Mouse (Mus musculus): ENCODE data around the gene St14. TPM values are rescaled to one million over a fixed set of nuclear protein-coding genes. Genes with fewer than 3 reads are reported as not detected.
"Not testable (repeated sequence)": the region's sequence is repeated elsewhere in the genome, so short reads cannot be mapped to it uniquely, and the experiment has no call there.

St14 gene
- total RNA-seq, 2 experiments from 2014 or later: 0.18 to 0.22 TPM

DNA sequence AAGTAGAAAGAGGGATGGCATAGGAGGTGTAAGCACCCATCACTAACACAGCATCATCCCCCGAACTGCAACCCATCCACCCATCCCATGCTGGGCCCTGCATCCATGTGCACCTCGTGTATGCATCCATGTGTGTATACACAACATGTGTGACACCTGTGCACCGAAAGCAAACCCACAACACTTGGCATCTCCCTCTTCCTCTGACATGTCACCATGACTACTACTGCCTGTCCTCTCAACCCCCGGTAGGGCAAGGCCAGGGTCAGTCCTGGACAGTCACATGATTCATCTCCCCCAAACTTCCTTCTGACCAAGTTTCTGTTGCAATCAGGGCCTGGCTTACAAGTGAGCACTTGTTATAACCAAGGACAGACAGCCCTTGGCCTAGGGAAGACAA lies 42.8 kb downstream of the St14 start:
- DNase-seq (ENCODE audit: low spot score): no peak
- intact Hi-C loops (cut with DNase I): no loop called here

DNA sequence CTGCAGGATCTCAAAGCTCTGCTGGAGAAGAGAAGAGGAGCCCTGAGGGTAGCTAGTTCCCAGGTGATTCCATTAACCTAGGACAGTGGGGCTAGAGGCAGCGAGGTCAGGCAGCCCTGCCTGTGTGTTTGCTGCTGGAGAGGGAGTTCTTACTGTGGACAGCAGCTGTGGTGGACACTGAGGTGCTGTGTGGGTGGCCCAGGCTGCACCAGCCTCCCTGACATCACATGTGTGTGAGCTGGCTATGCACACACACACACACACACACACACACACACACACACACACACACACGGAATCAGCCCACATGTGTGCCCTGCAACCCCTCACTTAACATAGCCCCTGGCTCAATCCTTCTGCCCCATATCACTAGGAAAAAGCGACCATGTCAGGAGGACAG lies 43.5 kb downstream of the St14 start:
- intact Hi-C loops (cut with DNase I): no loop called here
- no peak for DNase-seq (ENCODE audit: low spot score)

- intact Hi-C loops (cut with DNase I): no loop called here
Observed at GRCm38 (mm10) chr9:31087466-31087865, 44.2 kb downstream of the St14 start.

DNA sequence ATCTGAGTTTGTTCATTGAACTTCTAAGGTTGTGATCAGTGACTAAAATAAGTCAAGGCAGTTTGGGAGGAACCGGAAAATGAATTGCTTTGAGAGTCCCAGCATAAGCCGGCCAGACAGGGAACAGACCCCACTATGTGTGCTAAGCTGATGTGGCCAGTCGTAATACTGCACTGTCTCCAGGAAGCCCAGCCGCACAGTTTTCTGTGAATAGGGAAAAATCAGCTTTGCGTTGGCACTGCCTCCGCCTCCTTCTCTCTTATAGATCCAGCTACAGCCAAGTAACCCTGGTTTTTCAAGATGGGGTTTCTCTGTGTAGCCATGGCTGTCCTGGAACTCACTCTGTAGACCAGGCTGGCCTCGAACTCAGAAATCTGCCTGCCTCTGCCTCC lies 44.9 kb downstream of the St14 start:
- intact Hi-C loops (cut with DNase I): no loop called here
- no peak for DNase-seq (ENCODE audit: low spot score)

More at GRCm38 (mm10) chr9:31087466-31087865, 44.2 kb downstream of the St14 start:
- DNase-seq (ENCODE audit: low spot score): no peak

DNA sequence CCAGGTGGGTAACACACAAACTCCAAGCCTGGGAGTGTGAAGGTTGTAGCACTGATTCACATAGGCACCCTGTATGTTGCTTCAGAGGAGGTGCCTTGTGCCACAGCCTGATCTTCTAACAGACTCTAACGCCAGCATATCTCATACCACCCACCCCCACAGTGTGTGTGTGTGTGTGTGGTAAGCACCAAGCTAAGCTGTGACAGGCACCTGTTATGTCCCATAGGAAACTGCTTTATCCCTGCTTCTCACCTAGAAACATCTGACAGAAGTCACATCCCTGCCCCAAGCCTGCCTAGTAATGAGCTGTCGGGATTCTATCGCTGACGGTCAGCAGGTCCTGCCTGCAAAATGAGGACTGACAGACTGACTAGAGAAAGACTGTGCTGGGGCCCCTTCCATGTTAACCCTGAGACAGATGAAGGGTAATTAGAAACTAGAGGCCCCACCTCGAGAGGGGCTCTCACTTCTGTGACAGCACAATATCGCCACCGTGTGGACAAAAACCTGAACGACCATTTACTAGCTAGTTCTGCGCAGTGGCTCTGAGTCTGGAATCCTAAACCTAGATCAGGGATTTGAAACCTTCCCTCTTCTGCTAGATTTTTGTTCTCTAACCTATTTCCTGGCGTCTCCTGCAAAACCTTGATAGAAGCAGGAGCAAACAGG lies 45.4 kb downstream of the St14 start:
- intact Hi-C loops (cut with DNase I): no loop called here
- DNase-seq (ENCODE audit: low spot score): no peak

GRCm38 (mm10) chr9:31085556-31085955 lies 46.1 kb downstream of the St14 start:
- intact Hi-C loops (cut with DNase I): no loop called here
- DNase-seq (ENCODE audit: low spot score): no peak

DNA sequence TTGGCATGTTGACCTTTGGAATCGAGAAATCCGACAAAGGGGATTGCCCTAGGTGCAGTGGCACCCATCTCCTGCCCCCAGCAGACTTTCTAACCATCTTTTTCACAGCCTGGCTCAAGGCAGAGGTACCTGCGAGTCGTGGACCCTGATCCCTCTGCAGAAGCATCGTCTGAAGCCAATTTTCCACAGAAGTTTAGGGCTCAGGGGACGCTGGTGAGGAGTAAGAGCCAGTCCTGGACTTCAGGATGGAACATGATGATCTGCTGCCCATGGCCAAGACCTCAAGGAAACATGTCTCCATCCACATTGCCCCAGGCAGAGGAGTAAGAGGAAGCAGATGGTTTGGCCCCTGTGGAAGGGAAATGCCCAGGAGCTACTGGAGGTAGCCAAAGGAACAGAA lies 48.9 kb downstream of the St14 start:
- intact Hi-C loops (cut with DNase I): loop anchor here (1.0 to 5.0 kb wide), 3 partner anchors 142 to 635 kb away; no protein-coding TSS in a partner anchor
- DNase-seq (ENCODE audit: low spot score): no peak

- intact Hi-C loops (cut with DNase I): loop anchor here (1.0 to 5.0 kb wide), 3 partner anchors 142 to 635 kb away; no protein-coding TSS in a partner anchor
- DNase-seq (ENCODE audit: low spot score): peak; percentile 26
Observed at GRCm38 (mm10) chr9:31082054-31082666, 49.5 kb downstream of the St14 start.

DNA sequence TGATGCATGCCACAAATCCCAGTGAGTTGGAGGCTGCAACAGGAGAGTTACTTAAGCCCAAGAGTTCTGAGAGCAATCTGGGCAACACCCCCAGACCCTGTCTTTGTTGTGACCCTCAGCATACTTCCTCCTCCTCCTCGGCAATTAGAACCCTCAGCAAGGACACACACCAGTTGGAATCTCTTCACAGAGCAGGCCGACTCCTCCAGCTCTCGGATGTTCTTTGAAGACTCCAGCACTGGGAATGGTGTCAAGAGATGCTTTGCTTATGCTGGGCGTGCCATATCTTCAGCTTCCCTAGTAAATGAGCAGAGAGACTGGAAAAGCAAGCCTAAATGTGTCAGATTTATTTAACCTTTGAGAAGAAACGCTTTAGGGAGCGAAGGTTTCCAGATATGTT lies 50.9 kb downstream of the St14 start:
- DNase-seq (ENCODE audit: low spot score): no peak
- intact Hi-C loops (cut with DNase I): loop anchor here (5.0 kb wide), 1 partner anchor 633 kb away; no protein-coding TSS in a partner anchor

GRCm38 (mm10) chr9:31074836-31075235 lies 56.8 kb downstream of the St14 start:
- intact Hi-C loops (cut with DNase I): no loop called here
- DNase-seq (ENCODE audit: low spot score): no peak

DNA sequence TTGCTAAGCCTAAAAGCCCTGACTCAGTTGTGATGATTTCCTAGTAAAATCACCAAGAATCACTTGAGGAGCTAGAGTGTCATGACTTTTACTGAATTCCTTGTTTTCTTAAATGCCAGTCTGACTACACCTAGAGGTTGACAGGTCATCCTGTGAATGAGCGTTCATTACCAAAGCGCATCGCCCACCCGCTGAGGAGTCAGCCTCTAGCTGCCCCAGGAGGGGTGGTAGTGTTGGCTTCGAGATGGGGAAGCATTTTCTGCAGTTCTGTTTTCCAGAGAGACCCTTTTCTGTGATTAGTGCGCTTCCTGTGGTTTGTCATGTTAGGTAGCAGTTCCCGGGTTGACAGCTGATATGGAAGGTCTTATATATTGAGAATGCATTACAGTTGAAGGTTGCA lies 57.9 kb downstream of the St14 start:
- intact Hi-C loops (cut with DNase I): no loop called here
- DNase-seq (ENCODE audit: low spot score): no peak

GRCm38 (mm10) chr9:31072256-31072655 lies 59.4 kb downstream of the St14 start:
- intact Hi-C loops (cut with DNase I): no loop called here
- no peak for DNase-seq (ENCODE audit: low spot score)

DNA sequence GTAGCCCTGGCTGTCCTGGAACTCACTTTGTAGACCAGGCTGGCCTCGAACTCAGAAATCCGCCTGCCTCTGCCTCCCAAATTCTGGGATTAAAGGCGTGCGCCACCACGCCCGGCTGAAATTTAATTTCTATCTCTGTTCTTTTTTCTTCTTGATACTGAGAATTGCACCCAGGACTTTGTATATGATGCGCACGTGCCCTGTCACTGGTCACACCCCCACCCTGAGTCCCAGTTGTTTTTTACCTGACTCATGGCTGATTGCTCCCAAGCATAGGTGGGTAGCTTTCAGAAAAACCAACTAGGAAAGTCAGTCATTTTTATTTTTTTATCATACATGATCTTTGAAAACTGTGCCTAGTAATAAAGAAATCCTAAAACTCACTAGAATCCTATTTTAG lies 60.9 kb downstream of the St14 start:
- no peak for DNase-seq (ENCODE audit: low spot score)
- intact Hi-C loops (cut with DNase I): no loop called here

- intact Hi-C loops (cut with DNase I): no loop called here
- DNase-seq (ENCODE audit: low spot score): no peak
Observed at GRCm38 (mm10) chr9:31058723-31059122, 72.9 kb downstream of the St14 start.

DNA sequence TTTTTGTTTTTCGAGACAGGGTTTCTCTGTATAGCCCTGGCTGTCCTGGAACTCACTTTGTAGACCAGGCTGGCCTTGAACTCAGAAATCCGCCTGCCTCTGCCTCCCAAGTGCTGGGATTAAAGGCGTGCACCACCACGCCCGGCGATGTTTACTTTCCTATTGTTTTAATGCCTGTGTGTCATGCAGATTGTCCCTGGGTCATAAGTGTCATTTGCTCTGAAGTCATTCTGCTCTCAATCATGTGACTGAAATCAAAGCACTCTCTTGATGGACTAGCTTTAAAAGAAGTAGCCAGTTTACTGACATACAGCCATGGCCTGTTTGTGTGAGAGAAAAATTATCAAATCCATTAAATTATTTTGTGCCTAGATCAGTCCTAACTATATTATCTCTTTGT lies 80.1 kb downstream of the St14 start:
- DNase-seq (ENCODE audit: low spot score); intact Hi-C loops (cut with DNase I): not testable (repeated sequence)

DNA sequence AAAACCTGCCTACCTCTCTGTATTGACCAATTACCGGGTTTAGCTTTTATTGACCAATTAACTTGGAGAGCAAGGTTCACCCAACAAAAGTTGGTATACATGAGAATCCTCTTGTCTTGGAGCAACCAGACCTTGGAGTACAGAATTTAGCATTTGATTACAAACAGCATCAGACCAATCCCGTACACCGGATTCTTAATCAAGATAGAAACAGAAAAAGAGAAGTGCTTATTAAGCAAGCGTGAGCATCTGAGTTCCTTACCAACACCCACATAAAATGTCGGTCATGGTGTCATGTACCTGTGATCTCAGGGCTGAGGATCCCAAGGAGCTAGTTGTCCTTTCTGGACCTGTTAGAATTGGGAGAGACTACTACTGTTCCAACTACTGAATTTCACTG lies 81.4 kb downstream of the St14 start:
- intact Hi-C loops (cut with DNase I): no loop called here
- no peak for DNase-seq (ENCODE audit: low spot score)

Other genes with a start within 250 kb of the St14 start
- gene Adamts15, start 209.4 kb downstream of the St14 start, total RNA-seq (2021): 10 to 100 TPM in 1 of 2 experiments, 1 to 10 TPM in 1; 8.3 to 10.6 TPM
- gene Adamts8, start 189.3 kb downstream of the St14 start, total RNA-seq (2021): 1 to 10 TPM; 3.7 to 6.0 TPM
- gene Zbtb44, start 101.2 kb downstream of the St14 start, total RNA-seq (2021): 10 to 100 TPM; 28.3 to 35.8 TPM
- 100 to 1,000 TPM; 285 to 296 TPM for gene Aplp2, start 80.0 kb upstream of the St14 start, total RNA-seq (2021)
- gene Prdm10, start 148.7 kb upstream of the St14 start, total RNA-seq (2021): 1 to 10 TPM; 5.1 to 5.4 TPM